Mouse (Mus musculus): ENCODE measurements at regions not wholly inside any gene's neighbourhood (a gene's known extent, or its start where the extent isn't known, plus 50 kb on each side); places are given as distances from the start of the nearest gene placed in this dataset.
"Not testable (repeated sequence)": the region's sequence is repeated elsewhere in the genome, so short reads cannot be mapped to it uniquely, and the experiment has no call there.

GRCm38 (mm10) chr7:111191216-111191615 lies 108.4 kb upstream of the Eif4g2 start:
- H3K9me3 ChIP-seq (ENCODE audit: low read length): no peaks in the 10 kb centered on the region
- H3K4me3 ChIP-seq (replicated peaks; ENCODE audit: low read length): no peak overlapping the region
- no peak for TF ChIP-seq NANOG (IDR thresholded peaks at IDR 0.05; ENCODE audit: borderline replicate concordance, low read length)
- no peak for TF ChIP-seq CTCF (conservative IDR thresholded peaks at IDR 0.05; ENCODE audit: low read length)
- no peak for TF ChIP-seq POU5F1 (IDR thresholded peaks at IDR 0.05; ENCODE audit: borderline replicate concordance, low read length)
- peaks cover 4% of the 10 kb centered on the region for H3K4me1 ChIP-seq (replicated peaks; ENCODE audit: low read depth, low read length)
- H3K36me3 ChIP-seq (ENCODE audit: insufficient read depth, low read length): no peaks in the 10 kb centered on the region
- H3K27me3 ChIP-seq (ENCODE audit: insufficient read depth, low read length): no peaks in the 10 kb centered on the region

- H3K4me3 ChIP-seq (replicated peaks; ENCODE audit: low read length): no peak overlapping the region
- H3K27me3 ChIP-seq (ENCODE audit: insufficient read depth, low read length): 0 out of 2 replicates have a peak, but pooled peaks cover 2% of the 10 kb centered on the region
- no peak for TF ChIP-seq NANOG (IDR thresholded peaks at IDR 0.05; ENCODE audit: borderline replicate concordance, low read length)
- H3K9me3 ChIP-seq (ENCODE audit: low read length): no peaks in the 10 kb centered on the region
- peaks cover 7% of the 10 kb centered on the region for H3K4me1 ChIP-seq (replicated peaks; ENCODE audit: low read depth, low read length)
- H3K36me3 ChIP-seq (ENCODE audit: insufficient read depth, low read length): no peaks in the 10 kb centered on the region
Observed at GRCm38 (mm10) chr7:111189731-111190130, 106.9 kb upstream of the Eif4g2 start.

GRCm38 (mm10) chr7:111185954-111186353 lies 103.1 kb upstream of the Eif4g2 start:
- Histone ChIP-seq H3K9me3 (ENCODE audit: low read length) (no peaks in the 10 kb centered on the region), H3K4me1 (replicated peaks; ENCODE audit: low read depth, low read length) (peaks cover 7% of the 10 kb centered on the region), H3K27me3 (ENCODE audit: insufficient read depth, low read length) (peaks cover 7% of the 10 kb centered on the region; the same call in 1 of the 2 replicates), H3K4me3 (replicated peaks; ENCODE audit: low read length) (no peak overlapping the region), H3K36me3 (ENCODE audit: insufficient read depth, low read length) (no peaks in the 10 kb centered on the region)
- no peak for TF ChIP-seq POU5F1 (IDR thresholded peaks at IDR 0.05; ENCODE audit: borderline replicate concordance, low read length)
- TF ChIP-seq NANOG (IDR thresholded peaks at IDR 0.05; ENCODE audit: borderline replicate concordance, low read length): no peak
- no peak for TF ChIP-seq CTCF (conservative IDR thresholded peaks at IDR 0.05; ENCODE audit: low read length)

GRCm38 (mm10) chr7:111183512-111183911 lies 100.7 kb upstream of the Eif4g2 start:
- no peaks in the 10 kb centered on the region for H3K9me3 ChIP-seq (ENCODE audit: low read length)
- H3K27me3 ChIP-seq (ENCODE audit: insufficient read depth, low read length): peaks cover 10% of the 10 kb centered on the region; the same call in 1 of the 2 replicates
- no peak overlapping the region for H3K4me3 ChIP-seq (replicated peaks; ENCODE audit: low read length)
- no peaks in the 10 kb centered on the region for H3K36me3 ChIP-seq (ENCODE audit: insufficient read depth, low read length)
- peaks cover 7% of the 10 kb centered on the region for H3K4me1 ChIP-seq (replicated peaks; ENCODE audit: low read depth, low read length)
- TF ChIP-seq POU5F1 (IDR thresholded peaks at IDR 0.05; ENCODE audit: borderline replicate concordance, low read length): no peak
- TF ChIP-seq NANOG (IDR thresholded peaks at IDR 0.05; ENCODE audit: borderline replicate concordance, low read length): no peak
- no peak for TF ChIP-seq CTCF (conservative IDR thresholded peaks at IDR 0.05; ENCODE audit: low read length)

GRCm38 (mm10) chr7:111182319-111182718 lies 99.5 kb upstream of the Eif4g2 start:
- Histone ChIP-seq H3K4me3 (replicated peaks; ENCODE audit: low read length) (no peak overlapping the region), H3K4me1 (replicated peaks; ENCODE audit: low read depth, low read length) (peaks cover 7% of the 10 kb centered on the region), H3K27me3 (ENCODE audit: insufficient read depth, low read length) (peaks cover 10% of the 10 kb centered on the region; the same call in 1 of the 2 replicates), H3K36me3 (ENCODE audit: insufficient read depth, low read length) (no peaks in the 10 kb centered on the region), H3K9me3 (ENCODE audit: low read length) (no peaks in the 10 kb centered on the region)
- TF ChIP-seq POU5F1 (IDR thresholded peaks at IDR 0.05; ENCODE audit: borderline replicate concordance, low read length) (no peak), CTCF (conservative IDR thresholded peaks at IDR 0.05; ENCODE audit: low read length) (peak; percentile 58), NANOG (IDR thresholded peaks at IDR 0.05; ENCODE audit: borderline replicate concordance, low read length) (no peak)

- Histone ChIP-seq H3K4me3 (replicated peaks; ENCODE audit: low read length) (no peak overlapping the region), H3K4me1 (replicated peaks; ENCODE audit: low read depth, low read length) (no peaks in the 10 kb centered on the region), H3K36me3 (ENCODE audit: insufficient read depth, low read length) (no peaks in the 10 kb centered on the region), H3K9me3 (ENCODE audit: low read length) (no peaks in the 10 kb centered on the region), H3K27me3 (ENCODE audit: insufficient read depth, low read length) (peaks cover 8% of the 10 kb centered on the region; the same call in 1 of the 2 replicates)
- no peak for TF ChIP-seq POU5F1 (IDR thresholded peaks at IDR 0.05; ENCODE audit: borderline replicate concordance, low read length)
- TF ChIP-seq NANOG (IDR thresholded peaks at IDR 0.05; ENCODE audit: borderline replicate concordance, low read length): no peak
- TF ChIP-seq CTCF (conservative IDR thresholded peaks at IDR 0.05; ENCODE audit: low read length): no peak
Observed at GRCm38 (mm10) chr7:111179401-111180271, 96.8 kb upstream of the Eif4g2 start.

GRCm38 (mm10) chr7:111174393-111175124 lies 91.7 kb upstream of the Eif4g2 start:
- no peaks in the 10 kb centered on the region for H3K9me3 ChIP-seq (ENCODE audit: low read length)
- no peak overlapping the region for H3K4me3 ChIP-seq (replicated peaks; ENCODE audit: low read length)
- peaks cover 3% of the 10 kb centered on the region; the same call in 1 of the 2 replicates for H3K27me3 ChIP-seq (ENCODE audit: insufficient read depth, low read length)
- no peak for TF ChIP-seq CTCF (conservative IDR thresholded peaks at IDR 0.05; ENCODE audit: low read length)
- H3K36me3 ChIP-seq (ENCODE audit: insufficient read depth, low read length): no peaks in the 10 kb centered on the region
- H3K4me1 ChIP-seq (replicated peaks; ENCODE audit: low read depth, low read length): no peaks in the 10 kb centered on the region

- Histone ChIP-seq H3K4me3 (replicated peaks; ENCODE audit: low read length) (no peak overlapping the region), H3K36me3 (ENCODE audit: insufficient read depth, low read length) (no peaks in the 10 kb centered on the region), H3K4me1 (replicated peaks; ENCODE audit: low read depth, low read length) (no peaks in the 10 kb centered on the region), H3K27me3 (ENCODE audit: insufficient read depth, low read length) (no peaks in the 10 kb centered on the region), H3K9me3 (ENCODE audit: low read length) (no peaks in the 10 kb centered on the region)
- no peak for TF ChIP-seq NANOG (IDR thresholded peaks at IDR 0.05; ENCODE audit: borderline replicate concordance, low read length)
- TF ChIP-seq POU5F1 (IDR thresholded peaks at IDR 0.05; ENCODE audit: borderline replicate concordance, low read length): no peak
- no peak for TF ChIP-seq CTCF (conservative IDR thresholded peaks at IDR 0.05; ENCODE audit: low read length)
Observed at GRCm38 (mm10) chr7:111172061-111172460, 89.2 kb upstream of the Eif4g2 start.

GRCm38 (mm10) chr7:111168546-111169233 lies 85.9 kb upstream of the Eif4g2 start:
- not testable (repeated sequence) for H3K4me3 ChIP-seq (replicated peaks; ENCODE audit: low read length); H3K4me1 ChIP-seq (replicated peaks; ENCODE audit: low read depth, low read length); H3K9me3 ChIP-seq (ENCODE audit: low read length); H3K36me3 ChIP-seq (ENCODE audit: insufficient read depth, low read length); H3K27me3 ChIP-seq (ENCODE audit: insufficient read depth, low read length)

All from E14TG2a.4 (cell line).